Mouse (Mus musculus) megakaryocyte, embryonic 14.5 days (primary cell): ENCODE results near the gene Faap24.

Experiments
- FLI1 ChIP-seq: IDR thresholded peaks from 2 replicates; pipeline ENCODE4 v1.6.1; 2012; ENCODE audit warnings: low read length, inconsistent platforms, mixed read lengths
- GATA1 ChIP-seq: IDR thresholded peaks from 3 replicates; pipeline ENCODE4 v1.6.1; 2012; ENCODE audit warnings: mixed read lengths, low read length, inconsistent platforms, borderline replicate concordance

DNA sequence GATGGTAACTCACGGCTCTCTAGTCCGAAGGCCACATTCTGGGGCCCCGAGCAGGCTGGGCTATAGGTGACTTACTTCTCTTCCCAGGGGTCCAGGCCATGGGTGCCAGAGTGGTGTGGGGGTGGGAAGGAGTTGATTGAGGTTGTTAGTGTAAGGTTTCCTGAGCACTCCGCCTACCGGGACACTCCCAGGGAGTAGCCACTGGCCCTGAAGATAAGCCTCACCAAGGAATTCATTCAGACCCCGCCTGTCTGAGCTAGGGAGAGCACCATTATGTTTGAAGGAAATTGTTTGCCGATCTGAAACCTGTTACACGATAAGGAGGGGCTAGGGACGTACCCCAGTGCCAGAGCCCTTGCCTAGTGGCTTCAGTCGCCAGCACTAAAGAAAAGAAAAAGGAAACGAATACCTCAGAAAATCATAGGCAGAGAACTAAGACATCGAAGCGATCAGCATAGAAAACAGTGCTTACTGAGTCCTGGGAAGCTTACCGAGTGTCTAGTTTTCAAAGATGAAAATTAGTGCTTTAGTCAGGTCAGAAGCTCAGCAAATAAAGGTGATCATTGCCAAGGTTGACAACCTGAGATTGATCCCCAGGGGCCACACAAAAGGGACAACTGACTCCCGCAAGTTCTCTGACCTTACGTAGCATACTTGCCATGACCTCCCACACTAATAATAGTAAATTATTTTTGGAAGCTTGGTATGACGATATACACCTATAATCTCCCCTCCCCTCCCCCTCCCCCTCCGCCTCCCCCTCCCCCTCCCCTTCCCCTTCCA lies 48.5 kb downstream of the Faap24 start:
- TF ChIP-seq GATA1 (no peak), FLI1 (no peak)
